Mouse (Mus musculus): ENCODE results near the gene Eomes.

Eomes gene

GRCm38 (mm10) chr9:118520011-118520410, 42.0 kb downstream of the Eomes start:
- DNase-seq = no peak

- no peak for DNase-seq
Measured at GRCm38 (mm10) chr9:118520858-118521257, 42.8 kb downstream of the Eomes start.

GRCm38 (mm10) chr9:118521659-118522058, 43.6 kb downstream of the Eomes start:
- DNase-seq = no peak

GRCm38 (mm10) chr9:118523738-118524137, 45.7 kb downstream of the Eomes start:
- no peak for DNase-seq

- no peak for DNase-seq
Measured at GRCm38 (mm10) chr9:118527056-118527455, 49.0 kb downstream of the Eomes start.

GRCm38 (mm10) chr9:118529783-118530182, 51.8 kb downstream of the Eomes start:
- DNase-seq = no peak

- DNase-seq = no peak
Measured at GRCm38 (mm10) chr9:118530679-118531078, 52.7 kb downstream of the Eomes start.

GRCm38 (mm10) chr9:118532516-118533205, 54.6 kb downstream of the Eomes start:
- DNase-seq = no peak
